Mouse (Mus musculus) NIH3T3 (cell line): Measurements from ENCODE around the gene Fam129a.

Experiments
- DNase-seq: peaks from one replicate; pipeline ENCODE4 v3.0.0-alpha.2; 2012; ENCODE audit warnings: low read depth

Fam129a gene

GRCm38 (mm10) chr1:151697901-151698641, 127.1 kb downstream of the Fam129a start:
- DNase-seq: no peak

DNA sequence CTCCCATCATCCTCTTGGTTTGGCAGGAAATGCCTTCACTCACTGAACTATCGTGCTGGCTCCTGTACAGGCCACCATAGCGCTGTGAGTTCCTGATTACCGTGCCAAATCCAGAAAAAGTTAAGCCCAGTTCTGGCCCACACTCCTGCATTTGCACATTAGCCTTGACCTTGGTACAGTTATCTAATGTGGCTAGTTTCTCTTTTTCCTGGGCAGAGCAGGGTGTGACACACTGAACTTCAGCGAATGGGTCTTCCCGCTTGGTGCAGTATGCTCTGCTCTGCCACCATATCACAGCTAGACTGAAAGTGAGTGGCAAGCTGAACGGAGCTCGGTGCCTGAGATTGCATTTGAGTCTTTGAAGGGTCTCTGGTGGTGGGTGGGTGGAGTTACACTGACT, 128.4 kb downstream of the Fam129a start:
- no peak for DNase-seq

DNA sequence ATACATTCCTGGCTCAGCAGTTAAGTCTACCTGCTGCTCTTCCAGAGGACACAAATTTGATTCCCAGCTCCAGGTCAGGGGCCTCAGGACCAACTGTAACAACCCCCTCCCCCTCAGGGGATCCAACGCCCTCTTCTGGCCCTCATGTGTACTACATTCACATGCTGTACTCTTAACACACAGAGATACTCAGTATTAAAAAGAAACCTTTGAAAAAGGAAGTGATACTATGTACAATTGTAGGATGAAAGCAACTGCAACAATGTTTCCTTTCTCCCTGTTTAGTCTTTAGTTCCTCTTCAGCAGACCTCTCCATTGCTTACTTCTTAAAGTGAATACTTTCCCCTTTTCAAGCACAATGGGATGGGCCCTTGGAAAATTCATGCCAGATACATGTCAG, 131.8 kb downstream of the Fam129a start:
- peak; percentile 11 for DNase-seq

GRCm38 (mm10) chr1:151705723-151706396, 134.9 kb downstream of the Fam129a start:
- DNase-seq: peak; percentile 97

DNA sequence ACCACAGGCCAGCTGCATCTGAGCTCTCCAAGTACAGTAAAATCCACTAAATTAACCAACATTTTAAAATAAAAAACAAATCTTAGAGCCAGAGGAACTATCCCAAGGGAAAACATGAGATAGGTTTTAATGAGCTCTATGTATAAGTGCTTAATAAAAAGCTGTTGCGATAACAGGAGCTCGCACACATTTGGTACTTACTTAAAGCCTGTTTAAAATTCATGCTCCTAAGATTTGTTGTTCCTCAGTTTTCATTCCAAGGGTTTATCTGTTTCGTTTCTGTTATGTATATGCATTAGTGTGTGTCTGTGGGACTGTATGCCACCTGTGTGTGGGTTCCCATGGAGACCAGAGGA, 135.4 kb downstream of the Fam129a start:
- no peak for DNase-seq

GRCm38 (mm10) chr1:151708966-151709733, 138.2 kb downstream of the Fam129a start:
- DNase-seq: peak; percentile 48

DNA sequence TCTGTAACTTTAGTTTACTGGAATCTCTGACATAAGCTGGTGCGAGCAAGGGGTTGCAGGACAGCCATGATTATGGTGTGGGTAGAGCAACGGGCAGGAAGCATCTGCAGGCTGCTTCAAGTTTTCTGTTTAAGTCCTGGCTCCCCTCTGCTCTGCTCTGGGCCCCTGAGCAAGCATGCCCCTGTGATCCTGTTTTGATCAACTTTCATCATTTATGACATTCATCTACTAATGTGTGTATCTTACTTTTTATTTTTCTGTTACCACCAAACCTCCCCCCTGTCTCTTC, 138.7 kb downstream of the Fam129a start:
- DNase-seq: no peak

GRCm38 (mm10) chr1:151710424-151711055, 139.6 kb downstream of the Fam129a start:
- DNase-seq: no peak

DNA sequence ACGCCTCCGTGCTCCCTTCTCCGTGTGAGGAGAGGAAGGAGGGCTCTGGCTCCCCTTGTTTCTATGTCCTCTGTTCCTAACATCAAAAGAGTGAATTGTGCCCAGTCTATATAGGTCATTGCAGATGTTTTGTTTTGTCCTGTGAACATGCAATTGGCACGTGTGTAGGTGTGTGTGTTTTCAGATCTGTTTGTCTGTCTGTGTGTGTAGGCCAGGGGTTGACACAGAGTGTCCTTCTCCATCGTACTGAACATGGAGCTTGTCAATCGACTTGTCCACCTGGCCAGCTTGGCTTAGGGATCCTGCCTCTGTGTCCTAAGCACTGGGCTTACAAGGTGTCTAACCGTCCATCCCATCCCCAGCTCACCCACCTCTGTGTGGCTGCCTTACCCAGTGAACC, 140.1 kb downstream of the Fam129a start:
- DNase-seq: no peak

GRCm38 (mm10) chr1:151712664-151713063, 141.7 kb downstream of the Fam129a start:
- no peak for DNase-seq

- DNase-seq: no peak
Measured at GRCm38 (mm10) chr1:151713622-151714021, 142.6 kb downstream of the Fam129a start.

- peak; percentile 51 for DNase-seq
Measured at GRCm38 (mm10) chr1:151716024-151716710, 145.2 kb downstream of the Fam129a start.

GRCm38 (mm10) chr1:151717624-151718023, 146.6 kb downstream of the Fam129a start:
- no peak for DNase-seq

DNA sequence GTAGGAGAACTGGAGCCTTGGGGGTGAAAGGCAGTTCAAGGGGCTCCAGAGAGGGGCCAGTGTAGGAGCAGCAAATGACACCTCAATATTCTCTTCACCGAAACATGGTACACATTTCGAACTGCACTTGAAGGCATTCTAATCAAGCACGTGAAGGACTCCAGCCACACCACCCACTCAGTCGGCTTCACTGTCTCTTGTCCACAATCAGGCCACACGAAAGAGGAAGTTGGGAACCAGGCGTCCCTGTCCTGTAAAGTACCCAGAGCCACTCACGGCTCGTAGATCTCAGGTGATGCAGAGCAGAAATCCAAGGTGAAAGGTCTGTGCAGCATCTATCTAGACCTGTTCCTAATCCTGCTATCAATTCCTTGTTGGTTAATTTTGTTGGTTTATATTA, 147.6 kb downstream of the Fam129a start:
- no peak for DNase-seq

DNA sequence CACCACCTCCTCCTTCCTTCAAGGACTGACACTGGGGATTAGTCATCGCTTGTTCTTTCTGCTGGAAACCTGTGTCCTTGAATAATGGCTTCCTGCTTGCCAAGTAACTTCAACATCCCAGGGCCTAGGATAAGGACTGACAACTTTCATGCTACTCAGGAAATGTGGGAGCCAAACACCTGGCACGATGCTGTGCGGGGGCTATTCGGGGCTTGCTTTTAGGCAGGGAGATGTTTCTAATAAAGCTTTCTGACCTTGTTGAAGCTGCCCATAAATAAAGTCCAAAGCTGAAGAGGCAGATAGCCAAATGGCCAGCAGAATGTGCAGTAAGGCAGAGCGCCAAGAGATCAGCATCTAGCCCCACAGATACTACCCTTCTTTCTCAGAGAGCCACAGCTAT, 148.9 kb downstream of the Fam129a start:
- DNase-seq: peak; percentile 71

DNA sequence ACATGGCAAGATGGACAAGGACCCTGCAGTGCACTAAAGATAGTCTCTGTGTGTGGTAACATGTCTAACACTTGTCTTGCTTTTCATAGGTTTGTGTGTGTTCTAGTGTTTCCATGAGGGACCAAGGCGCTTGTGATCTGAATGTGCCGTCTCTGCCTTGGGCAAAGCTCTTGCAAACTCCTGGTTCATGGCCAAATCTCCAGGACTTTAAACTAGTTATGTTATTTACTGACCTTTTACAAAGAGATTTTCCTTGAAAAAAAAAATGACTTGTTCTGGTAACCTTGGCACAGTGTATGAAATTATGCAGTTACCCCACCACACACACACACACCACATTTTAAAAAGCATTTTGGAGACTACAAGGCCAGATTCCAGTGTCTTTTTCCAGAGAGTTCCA, 149.6 kb downstream of the Fam129a start:
- DNase-seq: peak; percentile 37

DNA sequence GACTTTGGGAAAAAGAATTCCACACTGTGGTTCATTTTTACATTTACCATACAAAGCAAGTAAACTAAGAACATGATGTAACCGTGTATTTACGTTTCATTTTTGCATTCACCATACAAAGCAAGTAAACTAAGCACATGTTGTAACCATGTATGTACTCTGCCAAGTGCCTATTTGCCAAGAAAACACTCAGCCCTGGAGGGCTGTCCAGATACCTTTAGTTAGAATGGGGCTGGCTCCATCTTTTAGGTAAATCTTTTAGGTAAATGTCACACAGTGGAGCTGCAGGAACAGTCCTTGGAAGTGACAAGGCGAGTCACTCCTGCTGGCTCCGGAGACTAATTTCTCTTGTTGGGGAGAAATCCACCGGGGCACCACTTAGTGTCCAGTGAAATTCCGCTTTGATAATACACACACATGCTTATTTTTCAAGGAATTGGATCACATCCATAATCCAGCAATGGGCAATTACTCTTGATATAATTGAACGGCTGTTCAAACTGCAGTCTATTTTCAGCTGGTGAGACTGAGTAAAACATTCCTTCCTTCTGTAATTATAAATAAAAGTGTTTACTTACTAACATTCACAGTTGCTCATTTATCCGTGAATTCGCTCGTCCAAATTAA, 150.5 kb downstream of the Fam129a start:
- peak; percentile 64 for DNase-seq

- no peak for DNase-seq
Measured at GRCm38 (mm10) chr1:151723771-151724170, 152.8 kb downstream of the Fam129a start.

- no peak for DNase-seq
Measured at GRCm38 (mm10) chr1:151725590-151725989, 154.6 kb downstream of the Fam129a start.

- DNase-seq: no peak
Measured at GRCm38 (mm10) chr1:151726358-151726757, 155.4 kb downstream of the Fam129a start.

- no peak for DNase-seq
Measured at GRCm38 (mm10) chr1:151728141-151728540, 157.2 kb downstream of the Fam129a start.

DNA sequence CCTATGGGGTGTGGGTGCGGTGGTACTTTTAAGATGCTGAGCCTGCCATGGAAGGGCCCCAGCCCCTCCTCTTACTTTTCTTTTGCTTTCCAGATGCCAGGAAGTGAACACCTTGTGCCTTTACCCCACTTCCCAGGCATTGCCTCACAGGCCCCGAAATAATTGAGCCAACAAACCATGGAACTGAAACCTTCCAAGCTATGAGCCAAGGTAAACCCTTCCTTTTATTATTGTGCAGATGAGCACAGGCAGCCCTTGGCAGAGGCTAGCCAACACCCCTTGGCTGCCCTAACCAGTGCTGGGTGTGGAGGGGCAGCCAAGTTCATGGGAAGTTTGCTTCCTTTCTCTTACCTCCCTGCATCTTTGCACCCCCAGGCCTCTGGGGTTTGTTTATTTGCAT, 166.2 kb downstream of the Fam129a start:
- no peak for DNase-seq
